Mouse (Mus musculus): ENCODE data around the gene Kcnb1.
A peak's percentile ranks its signal among the peaks of the same experiment; 100 is the strongest.

The Kcnb1 gene

DNA sequence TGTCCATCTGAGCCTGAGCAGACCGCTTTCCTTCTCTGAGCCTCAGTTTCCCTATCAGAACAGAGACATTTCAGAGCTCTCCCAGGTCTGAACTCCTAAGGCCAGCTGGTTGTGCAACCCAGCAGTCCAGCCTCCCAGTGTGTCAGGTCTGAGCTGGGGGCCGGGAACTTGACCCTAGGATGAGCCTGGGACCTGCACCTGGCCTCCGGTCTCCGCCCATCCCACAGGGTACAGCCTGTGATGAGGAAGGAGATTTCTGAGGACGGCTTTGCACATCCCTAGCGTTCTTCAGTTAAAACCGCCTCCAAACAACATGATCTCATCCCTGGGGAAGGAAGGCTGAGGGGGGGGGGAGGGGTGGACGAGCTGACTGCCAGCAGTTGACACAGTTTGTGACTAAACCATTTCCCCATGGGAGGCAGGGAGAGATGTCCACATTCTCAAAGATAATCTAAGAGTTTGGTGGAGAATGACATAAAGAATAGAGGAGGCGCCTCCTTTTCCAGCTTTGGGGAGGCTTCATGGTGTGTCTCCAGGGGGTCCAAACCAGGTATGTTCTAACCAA, 110.9 kb downstream of the Kcnb1 start:
- no peak for DNase-seq (ENCODE audit: low spot score)

DNA sequence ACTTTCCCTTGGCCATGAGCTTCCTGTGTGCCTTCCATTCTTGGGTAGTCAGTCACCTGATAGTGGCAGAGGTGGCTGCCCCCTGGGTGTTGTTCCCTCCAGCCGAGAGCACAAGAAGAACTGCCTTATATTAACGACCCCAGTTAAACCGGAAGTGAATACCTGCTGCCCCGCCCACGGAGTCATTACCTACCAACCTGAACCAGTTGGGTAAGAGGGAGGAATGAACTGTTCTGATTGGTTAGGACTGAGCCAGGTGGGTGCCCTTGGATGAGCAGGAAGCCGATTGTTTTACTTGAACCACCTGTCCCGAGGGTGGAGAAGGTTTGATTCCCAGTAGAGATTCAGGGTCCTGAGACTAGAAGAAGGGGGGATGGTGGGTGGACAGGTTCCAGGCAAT, 111.5 kb downstream of the Kcnb1 start:
- DNase-seq (ENCODE audit: low spot score) = no peak

DNA sequence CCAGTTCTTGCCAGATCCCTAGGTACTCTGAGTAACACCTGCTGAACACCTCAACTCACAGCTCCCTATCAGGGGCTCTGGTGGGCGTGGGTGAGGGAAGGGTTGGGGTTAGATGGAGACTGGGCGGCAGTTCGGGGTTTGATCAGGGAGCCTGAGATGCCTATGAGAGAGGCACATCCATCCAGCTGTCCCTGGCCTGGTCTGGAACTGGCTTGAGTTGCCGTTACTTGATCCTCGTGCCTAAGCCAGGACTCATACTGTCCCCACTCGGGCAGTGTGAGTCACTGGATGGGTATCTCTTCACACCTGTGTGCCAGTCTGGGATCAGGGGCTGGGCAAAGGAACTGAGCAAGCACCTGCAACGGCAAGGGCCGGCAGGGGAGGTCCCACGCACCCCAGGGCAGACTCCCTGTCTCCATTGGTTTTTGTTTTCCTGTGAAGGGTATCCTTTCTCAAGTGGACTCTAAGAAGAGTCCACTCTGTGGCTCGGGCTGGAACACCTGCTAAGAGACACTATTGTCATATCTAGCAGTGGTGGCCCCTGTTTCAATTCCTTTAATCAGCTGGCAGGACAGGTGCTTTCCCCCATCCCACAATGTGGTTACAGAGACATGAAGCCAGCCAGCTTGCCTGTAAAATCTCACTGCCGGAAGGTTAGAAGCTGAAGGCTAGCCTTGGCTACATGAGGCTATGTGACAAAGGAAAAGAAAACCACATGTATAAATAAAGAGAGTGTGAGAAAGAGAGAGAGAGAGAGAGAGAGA, 112.6 kb downstream of the Kcnb1 start:
- DNase-seq (ENCODE audit: low spot score) = no peak

GRCm38 (mm10) chr2:167076759-167077158, 113.2 kb downstream of the Kcnb1 start:
- DNase-seq (ENCODE audit: low spot score) = no peak

- DNase-seq (ENCODE audit: low spot score) = no peak
Observed at GRCm38 (mm10) chr2:167076352-167076751, 113.6 kb downstream of the Kcnb1 start.

GRCm38 (mm10) chr2:167074587-167074986, 115.4 kb downstream of the Kcnb1 start:
- no peak for DNase-seq (ENCODE audit: low spot score)

GRCm38 (mm10) chr2:167071641-167072601, 118.0 kb downstream of the Kcnb1 start:
- peak; percentile 87 for DNase-seq (ENCODE audit: low spot score)

DNA sequence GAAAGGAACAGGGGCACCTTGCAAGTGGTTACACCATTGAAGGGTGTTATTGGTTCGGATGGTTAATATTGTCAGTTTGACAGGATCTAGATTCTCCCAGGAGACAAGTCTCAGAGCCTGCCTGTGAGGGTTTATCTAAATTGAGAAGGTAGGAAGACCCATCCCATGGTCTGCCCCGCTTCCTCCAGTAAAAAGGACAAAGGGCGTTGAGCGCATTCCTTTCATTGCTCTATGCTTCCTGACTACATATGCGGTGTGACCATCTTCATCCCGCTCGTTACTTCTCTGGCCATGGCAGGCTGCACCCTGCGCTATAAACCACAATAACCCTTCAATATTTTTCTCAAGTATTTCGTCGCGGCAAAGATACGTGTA, 118.7 kb downstream of the Kcnb1 start:
- no peak for DNase-seq (ENCODE audit: low spot score)

DNA sequence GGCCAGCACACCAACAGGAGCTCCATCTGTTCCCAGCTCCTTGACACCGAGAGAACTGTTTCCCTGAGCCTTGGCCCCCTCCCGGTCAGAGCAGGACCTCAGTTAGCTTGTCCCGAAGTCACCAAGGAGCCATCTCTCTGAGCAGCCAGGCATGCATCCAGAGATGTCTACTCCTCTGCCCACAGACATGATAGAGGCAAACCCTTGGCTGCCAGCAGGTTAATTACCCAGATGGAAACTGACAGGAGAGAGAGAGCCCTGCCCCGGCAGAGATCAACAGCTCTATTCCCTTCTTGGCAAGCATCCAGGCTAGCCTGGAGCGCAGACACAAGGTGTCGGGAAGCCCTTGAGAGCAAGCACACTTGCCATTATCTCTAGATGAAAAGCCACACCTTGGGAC, 119.6 kb downstream of the Kcnb1 start:
- DNase-seq (ENCODE audit: low spot score) = no peak

DNA sequence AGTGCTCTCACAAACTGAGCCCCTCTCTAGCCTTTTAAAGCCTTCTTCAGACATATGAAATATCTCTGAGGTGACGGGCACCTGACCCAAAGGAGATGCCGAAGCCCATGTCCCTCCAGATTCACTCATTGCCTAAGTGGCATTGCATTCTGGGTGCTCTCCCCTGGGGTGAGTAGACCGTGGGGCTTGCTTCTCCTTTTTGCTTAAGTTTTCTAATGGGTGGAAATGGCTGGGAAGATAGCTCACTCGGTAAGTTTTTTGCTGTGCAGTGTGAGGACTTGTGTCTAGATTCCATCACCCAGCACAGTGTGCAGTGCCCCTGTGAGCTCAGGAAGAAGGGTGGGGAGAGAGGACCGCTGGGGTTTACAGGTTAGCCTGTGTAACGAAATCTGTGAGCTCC, 122.4 kb downstream of the Kcnb1 start:
- DNase-seq (ENCODE audit: low spot score) = no peak

DNA sequence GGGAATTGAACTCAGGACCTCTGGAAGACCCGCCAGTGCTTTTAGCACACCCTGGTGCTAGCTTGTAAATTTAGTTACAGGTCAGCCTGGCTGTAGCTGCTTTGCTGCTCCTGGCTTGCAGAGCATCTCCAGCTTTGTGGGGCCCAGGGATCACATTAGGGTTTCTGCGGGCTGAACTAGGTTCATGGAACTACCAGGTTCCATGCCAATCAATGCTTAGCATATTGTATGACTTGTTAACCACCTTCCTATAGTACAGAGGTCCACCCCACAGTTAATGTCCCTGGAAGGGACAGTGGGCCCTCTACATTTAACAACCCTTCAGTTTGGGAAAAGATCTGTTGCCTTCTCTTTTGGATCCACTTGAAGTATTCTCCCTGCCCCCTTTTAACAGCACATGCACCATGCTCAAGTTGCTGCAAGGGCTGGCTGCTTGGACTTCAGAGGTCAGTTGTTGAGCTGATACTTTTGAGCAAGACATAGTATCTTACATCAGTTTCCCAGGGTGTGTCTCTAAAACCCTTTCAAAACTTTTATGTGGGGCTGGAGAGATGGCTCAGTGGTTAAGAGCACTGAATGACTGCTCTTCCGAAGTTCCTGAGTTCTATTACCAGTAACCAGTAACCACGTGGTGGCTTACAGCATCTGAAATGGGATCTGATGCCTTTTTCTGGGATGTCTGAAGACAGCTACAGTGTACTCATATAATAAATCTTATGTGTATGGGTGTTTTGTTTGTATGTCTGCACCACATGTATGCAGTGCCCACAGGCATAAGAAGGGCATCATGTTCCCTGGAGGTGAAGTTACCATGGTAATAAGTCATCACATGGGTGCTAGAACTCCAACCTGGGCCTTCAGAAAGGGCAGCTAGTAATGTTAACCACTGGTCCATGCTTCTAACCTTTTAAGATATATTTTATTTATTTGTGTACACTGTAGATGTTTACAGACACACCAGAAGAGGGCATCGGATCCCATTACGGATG, 123.1 kb downstream of the Kcnb1 start:
- peak; percentile 38 for DNase-seq (ENCODE audit: low spot score)

GRCm38 (mm10) chr2:167066031-167066430, 123.9 kb downstream of the Kcnb1 start:
- DNase-seq (ENCODE audit: low spot score) = no peak

DNA sequence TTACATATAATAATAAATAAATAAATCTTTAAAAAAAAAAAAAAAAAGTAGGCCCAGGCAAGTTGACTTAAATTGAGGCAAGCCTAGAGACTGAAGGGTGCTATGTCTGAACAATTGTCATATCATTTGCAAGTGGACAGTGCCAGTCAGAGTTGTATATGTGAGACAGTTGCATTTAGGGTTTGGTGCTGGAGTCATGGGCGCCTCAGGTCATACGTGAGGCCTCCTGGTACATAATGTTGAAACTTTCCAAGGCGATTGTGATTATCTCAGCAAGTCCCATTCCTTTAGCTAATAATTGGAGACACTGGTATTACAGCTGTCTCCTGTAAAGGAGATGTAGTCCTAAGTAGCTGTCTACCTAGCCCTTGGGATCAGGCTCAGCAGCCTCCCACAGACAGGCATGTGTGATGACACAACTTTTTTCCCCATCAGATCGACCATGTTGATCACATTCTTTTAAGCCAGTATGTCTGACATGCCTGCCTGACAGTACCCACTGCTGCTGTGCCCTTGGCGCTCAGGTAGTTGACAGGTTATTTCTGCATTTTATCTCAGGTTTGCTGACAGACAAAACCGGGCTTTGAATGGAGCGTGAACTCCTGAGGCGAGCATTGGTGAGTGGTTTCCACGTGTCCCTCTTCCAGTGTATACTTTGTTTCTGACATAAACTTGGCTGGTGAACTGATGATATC, 125.2 kb downstream of the Kcnb1 start:
- no peak for DNase-seq (ENCODE audit: low spot score)

DNA sequence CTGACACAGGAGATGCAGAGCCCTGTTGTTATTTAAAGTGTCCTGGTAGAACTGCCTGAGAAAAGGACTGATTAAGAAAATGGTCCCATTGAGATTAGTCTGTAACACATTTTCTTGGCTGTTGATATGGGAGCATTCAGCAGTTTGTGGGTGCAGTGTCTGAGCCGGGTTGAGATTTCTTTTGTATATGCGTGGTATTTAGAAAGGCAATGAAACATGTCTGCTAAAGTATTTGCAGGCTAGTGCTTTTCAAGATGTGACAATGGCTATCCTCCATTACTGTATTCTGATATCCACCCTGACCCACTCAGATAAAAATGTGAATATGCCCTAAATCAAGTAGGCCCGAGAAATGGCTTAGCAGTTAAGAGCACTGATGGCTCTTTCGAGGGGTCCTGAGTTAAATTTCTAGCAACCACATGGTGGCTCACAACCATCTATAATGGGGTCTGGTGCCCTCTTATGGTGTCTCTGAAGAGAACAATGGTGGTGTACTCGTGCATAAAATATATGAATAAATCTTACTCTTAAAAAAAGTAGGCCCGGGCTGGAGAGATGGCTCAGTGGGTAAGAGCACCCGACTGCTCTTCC, 126.0 kb downstream of the Kcnb1 start:
- no peak for DNase-seq (ENCODE audit: low spot score)

DNA sequence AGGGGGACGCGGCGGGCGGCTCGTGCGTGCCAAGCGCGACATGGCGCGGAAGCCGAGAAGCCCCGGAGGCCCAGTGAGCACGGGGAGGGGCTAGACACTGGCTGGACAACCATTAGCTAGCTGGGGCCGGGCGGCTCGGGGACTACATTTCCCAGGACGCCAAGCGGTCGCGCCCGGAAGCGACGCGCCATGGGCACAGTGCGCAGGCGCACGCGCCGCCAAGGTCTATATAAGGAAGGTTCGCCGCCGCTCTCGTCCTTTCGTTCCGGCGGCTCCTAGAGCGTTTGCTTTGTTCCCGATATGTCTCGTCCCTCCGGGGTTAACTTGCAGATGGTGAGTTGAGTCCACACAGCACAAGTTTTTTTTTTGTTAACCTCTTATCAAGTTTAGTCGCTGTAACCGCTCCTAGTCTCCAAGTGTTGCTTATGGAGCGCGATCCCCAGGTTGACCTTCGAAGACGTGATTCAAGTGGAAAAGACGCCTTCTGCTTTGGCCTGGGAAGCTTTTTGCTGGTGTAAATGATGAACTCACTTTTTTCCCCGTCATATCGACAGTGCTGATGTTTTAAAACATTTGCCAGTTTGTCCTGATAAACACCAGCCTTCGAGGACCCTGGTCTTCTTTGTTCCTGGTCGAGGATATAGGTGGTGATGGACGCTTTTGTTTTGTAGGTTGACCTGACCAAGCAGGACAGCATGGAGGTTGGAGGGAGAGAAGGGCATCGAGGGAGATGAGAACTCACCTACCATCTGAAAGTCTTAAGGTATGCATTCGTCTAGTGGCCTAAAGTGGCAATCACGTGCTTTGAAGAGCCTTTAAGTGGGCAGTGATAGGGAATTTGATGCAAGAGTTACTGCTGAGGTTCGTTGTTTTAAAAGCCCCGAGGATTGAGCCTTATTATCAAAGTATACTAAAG, 126.7 kb downstream of the Kcnb1 start, which contains the start of gene Znfx1:
Gene Znfx1, minus strand, starts transcription at position 51 of the 916 bp plus-strand sequence.
- peak; percentile 97 for DNase-seq (ENCODE audit: low spot score)

DNA sequence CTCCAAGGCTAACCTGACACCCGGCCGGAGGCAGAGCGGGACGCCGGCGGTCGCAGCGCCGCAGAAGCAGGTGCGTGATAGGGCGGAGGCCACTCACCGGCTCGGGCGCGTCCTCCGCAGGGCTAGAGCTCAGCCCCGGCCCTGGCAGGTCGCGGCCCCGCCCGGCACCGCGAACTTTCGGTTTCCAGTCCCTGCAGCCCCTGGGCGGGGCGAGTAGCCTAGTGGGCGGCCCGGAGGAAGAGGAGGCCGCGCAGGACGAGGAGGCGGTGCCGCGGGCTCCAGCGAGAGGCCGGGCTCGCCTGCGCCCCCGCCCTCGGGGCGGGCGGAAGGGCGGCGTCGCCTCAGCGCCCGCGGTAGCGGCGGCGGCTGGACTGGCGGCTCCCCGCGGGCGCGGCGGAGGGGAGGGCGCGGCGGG, 127.5 kb downstream of the Kcnb1 start:
- DNase-seq (ENCODE audit: low spot score) = peak; percentile 93

DNA sequence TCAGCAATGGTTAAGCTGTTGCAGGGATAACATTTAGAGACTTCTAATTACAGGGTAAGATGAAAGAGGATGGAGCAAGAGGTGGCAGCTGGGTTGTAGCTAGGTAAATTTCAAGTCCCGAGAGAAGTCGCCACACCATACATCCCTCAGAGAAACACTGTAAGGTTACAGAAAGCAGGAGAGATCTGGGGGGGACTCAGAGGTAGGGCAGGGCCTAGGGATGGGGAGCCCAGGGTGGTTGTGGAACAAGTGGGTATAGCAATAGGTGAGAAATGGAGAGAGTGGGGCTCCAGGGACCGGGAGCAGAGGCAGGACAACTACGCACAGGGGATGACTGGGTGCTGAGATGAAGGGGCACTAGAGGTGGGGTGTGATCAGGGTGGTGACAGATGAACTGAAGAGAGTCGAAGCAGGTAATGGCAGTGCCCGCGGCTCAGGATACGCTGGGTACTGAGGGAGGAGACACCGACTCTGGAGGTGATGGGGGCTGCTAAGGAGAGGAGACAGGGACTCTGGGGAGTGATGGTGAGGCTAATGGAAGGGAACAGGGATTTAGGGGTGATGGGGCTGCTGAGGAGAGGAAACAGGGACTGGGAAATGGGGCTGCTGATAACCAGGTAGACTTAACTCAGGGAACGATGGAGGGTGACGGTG, 128.4 kb downstream of the Kcnb1 start:
- no peak for DNase-seq (ENCODE audit: low spot score)

- no peak for DNase-seq (ENCODE audit: low spot score)
Observed at GRCm38 (mm10) chr2:167060761-167061160, 129.2 kb downstream of the Kcnb1 start.

GRCm38 (mm10) chr2:167060360-167060759, 129.6 kb downstream of the Kcnb1 start:
- DNase-seq (ENCODE audit: low spot score) = no peak

Measured in yolk sac, embryonic 10.5 days (tissue).